Mouse (Mus musculus): ENCODE data around the gene Numbl. TPM values are rescaled to one million over a fixed set of nuclear protein-coding genes. Genes with fewer than 3 reads are reported as not detected.

Numbl gene
- total RNA-seq, 2 experiments from 2014 or later: 7.9 to 8.5 TPM

DNA sequence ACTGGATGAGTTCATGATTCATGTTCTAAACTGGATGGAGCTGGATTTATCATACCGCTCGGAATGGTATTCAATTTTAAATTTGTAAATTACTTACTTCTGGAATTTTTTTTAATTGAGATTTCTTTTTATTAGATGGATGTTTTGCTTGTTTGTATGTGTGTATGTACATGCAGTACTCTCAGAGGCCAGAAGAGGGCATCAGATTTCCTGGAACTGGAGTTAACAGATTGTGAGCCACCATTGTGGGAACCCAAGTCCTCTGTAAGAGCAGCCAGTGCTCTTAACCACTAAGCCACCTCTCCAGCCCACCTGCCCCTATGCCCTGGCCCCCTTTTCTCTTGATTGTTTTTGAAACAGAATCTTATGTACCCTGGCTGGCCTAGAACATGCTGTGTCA, 9.1 kb upstream of the Numbl start:
- peak in 1 of 2 experiments; percentile 33 for DNase-seq
- intact Hi-C loops (cut with DNase I): no loop called here

DNA sequence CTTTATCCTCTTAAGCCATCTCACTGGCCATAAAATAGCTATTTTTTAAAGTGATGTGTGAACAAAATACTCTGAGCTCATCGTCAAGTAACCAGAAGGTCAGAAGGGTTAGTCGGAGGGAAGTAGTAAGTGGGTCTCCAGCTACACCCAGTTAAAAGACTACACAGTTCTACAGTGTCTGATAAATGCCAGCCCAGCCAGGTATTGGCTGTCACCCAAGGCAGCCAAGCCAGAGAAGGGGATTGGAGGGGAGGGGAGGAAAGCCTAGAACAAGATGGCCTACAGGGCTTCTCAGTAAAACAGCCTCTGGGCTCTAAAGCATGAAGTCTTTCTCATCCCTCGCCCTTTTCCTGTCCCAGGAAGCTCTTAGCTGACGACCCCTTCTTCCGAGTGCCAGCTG, 8.3 kb upstream of the Numbl start:
- DNase-seq: no peak
- intact Hi-C loops (cut with DNase I): no loop called here

DNA sequence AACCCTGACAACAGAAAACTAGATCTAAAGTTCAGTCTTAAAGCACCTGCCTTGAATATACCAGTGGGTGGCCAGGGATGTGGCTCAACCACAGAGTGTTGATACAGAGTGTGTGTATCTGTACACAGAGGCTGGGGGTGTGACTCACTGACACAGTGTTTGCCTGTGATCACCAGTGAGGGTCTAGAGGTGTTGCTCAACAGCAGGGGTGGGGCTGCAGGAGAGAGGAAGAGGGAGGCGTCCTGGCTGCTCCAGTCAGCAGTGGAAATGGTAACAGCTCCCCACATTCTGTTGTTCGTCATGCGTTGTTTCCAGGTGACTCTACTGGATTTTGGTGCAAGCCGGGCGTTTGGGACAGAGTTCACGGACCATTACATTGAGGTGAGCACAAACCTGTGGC, 6.3 kb upstream of the Numbl start:
- intact Hi-C loops (cut with DNase I): no loop called here

DNA sequence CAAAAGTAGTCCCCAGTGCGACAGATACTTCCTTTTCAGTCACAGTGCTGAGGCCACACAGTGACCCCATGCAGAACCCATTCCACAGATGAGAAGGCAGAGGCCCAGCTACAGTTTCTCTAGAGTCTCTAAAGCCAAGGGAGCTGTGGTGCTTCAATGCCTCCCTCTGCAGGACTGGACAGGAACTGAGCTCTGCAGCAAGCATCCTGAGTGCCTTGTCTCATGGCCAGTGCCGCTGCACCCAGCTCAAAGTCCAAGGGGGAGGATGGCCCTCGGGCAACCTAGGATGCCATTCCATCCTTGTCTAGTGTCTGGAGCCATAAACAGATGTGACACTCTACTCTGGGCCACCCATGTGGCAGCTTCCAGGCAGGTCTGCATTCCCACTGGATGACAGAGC, 2.5 kb upstream of the Numbl start:
- intact Hi-C loops (cut with DNase I): no loop called here
- peak in 1 of 2 experiments; percentile 29 for DNase-seq

More for the DNA sequence above, 6.3 kb upstream of the Numbl start:
- DNase-seq: no peak

DNA sequence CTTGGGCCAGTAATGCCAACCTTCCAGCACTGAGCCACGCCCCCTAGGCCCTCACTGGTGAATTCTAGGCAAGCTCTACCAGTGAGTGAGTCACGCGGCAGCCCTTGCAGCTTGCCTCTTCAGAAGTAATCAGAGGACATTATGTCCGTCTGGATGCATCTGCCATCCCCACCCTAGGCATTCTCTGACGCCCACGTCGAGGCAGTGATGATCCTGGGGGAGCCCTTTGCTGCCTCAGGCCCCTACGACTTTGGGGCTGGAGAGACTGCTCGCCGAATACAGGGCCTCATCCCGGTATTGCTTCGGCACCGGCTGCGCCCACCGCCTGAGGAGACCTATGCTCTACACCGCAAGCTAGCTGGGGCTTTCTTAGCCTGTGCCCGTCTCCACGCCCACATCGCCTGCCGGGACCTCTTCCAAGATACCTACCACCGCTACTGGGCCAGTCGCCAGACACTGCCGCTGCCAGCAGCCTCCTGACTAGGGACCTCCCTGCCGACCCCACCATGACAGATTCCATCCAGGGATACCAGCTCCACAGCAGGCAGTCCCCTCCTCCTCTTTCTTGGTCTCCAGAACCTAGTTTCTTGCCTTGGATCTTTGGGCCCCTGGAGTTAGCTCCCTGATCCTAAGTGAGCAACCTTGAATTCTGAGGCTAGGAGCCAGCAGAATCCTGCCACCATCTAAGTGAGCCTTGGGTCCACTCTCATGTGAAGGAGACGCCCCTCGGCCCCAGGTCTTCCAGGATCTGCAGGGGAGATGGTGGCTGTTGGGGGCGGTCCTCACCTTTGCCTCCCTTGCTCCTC, 984 bp upstream of the Numbl start:
- peak; percentile 48 to 61 for DNase-seq
- intact Hi-C loops (cut with DNase I): no loop called here

DNA sequence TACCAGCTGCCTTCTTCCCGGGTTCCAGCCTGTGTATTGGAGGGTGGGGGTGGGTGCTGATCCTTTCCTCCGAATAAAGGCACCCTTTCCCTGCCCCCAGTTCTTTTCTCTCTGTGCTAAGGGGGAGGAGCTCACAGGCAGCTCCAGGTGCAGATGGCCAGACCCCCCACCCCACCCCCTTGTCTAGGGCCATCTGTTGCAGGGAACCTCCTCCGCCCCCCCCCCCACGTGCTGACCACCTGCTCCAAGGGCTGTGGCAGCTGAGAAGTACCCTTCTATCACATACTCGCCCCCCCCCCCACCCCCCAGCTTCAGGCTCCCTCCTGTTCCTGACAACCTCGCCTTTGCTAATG, 405 bp upstream of the Numbl start:
- intact Hi-C loops (cut with DNase I): loop anchor here (2.0 kb wide), 1 partner anchor 23 kb away; no protein-coding TSS in a partner anchor
- no peak for DNase-seq

DNA sequence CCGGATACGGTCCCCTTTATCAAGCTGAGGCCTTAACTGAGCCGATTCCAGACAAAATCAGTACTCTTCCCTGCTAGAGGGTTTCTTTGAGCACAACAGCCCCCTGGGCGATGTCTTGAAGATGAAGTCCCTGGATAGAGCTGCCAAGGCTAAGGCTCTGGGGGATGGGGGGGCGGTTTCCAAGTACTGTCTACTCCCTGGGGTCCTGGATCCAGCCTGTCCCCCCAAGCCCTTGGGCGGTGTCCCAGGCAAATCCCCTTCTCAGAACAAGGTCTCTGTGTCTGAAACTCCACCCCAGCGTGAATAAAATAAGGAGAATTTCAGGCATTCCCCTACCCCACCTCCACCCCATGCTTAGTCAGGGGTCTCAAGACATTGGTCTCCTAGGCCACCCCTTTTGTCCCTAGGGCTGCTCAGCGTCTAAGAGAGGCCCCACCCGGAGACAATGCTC, 1.1 kb downstream of the Numbl start:
- intact Hi-C loops (cut with DNase I): loop anchor here (2.0 kb wide), 1 partner anchor 24 kb away; no protein-coding TSS in a partner anchor
- peak in 1 of 2 experiments; percentile 29 for DNase-seq

DNA sequence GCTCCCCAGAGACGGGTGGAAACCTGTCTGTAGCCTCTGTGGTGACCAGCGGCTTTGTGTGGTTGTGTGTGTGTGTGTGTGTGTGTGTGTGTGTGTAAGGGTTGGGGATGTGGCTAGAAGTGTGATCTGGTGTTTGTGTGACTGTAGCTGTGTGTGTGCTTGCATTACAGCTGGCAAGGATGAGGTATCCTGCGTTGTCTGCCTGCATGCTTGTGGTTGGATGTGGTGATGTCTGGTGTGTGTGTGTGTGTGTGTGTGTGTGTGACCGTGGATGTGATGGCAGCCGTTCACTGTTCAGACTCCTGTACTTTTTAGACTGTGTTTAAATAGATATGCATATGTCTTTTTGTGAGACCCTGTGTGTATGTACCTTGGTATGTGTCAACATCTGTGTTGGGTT, 1.5 kb downstream of the Numbl start:
- DNase-seq: no peak
- intact Hi-C loops (cut with DNase I): loop anchor here (2.0 kb wide), 1 partner anchor 25 kb away; no protein-coding TSS in a partner anchor

DNA sequence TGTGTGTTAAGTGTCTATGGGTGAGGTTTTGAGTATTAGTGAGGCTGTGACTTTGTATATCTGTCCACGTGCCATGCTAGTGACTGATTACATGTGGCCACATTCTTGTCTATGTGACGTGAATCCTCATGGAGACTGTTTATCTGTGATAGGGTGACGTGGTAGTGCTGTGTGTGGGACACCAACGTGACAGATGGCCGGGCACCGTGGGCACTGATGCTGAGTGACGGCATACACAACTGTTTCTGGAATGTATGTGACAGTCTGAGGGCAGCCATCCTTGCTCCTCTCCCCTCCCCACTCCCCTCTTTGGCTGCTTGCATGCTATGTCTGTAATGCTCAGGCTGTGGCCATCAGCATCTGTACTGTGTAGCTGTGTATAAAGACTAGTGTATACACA, 2.6 kb downstream of the Numbl start:
- intact Hi-C loops (cut with DNase I): no loop called here
- DNase-seq: no peak

DNA sequence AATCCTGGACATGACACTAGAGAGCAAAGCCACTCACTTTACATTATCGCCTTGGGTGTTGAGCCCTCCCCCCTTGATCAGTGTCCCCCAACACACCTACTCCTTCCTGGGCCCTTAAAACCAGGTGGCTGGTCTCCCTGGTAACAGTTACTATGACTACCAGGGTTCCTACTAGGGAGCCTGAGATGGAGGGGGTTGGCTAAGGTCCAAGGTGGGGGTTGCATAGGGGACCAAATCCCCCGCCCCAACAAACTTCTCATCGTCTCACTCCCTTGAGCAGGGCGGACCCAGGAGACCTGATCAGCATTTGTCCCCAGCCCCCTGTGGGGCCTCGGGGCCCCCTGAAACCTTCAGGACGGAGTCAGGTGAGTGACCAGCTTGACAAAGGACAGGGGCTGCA, 3.7 kb downstream of the Numbl start:
- no peak for DNase-seq
- intact Hi-C loops (cut with DNase I): no loop called here

DNA sequence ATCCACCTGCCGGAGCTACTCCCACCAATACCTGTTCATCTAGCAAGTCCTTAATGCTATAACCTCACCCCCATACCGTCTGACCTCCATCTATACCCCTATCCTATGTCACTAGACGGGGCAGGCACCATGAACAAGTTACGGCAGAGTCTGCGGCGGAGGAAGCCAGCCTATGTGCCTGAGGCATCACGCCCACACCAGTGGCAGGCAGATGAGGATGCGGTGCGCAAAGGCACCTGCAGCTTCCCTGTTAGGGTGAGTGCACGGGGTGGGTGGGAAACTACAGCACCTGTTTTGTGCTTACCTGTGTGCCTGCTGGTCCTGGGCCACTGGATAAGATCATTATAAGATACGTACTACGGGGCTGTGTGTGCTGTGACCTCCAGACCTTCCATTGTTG, 6.5 kb downstream of the Numbl start:
- intact Hi-C loops (cut with DNase I): no loop called here

DNA sequence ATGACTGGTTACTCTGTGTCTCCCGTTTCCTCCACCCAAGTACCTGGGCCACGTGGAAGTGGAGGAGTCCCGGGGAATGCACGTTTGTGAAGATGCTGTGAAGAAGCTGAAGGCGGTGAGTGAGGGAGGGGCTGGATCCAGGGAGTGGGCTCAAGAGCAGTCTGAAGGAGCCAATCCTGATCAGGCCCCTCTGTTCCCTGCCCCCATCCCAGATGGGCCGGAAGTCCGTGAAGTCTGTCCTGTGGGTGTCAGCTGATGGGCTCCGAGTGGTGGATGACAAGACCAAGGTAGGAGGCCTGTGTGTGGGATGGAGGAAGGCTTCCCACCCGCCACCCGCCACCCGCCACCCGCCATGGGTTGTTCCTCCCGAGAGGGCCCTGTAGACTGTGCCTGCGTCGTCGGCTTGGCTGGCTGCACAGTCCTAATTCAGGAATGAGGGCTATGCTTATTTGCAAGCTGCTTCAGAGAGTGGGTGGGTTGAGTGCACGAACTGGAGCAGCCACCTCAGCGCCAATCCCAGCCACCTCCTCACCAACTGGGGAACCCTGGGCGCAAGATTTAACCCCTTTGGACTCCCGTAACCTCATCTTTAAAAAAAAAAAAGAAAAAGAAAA, 8.4 kb downstream of the Numbl start:
- intact Hi-C loops (cut with DNase I): no loop called here
- no peak for DNase-seq

More for the DNA sequence above, 6.5 kb downstream of the Numbl start:
- DNase-seq: no peak

DNA sequence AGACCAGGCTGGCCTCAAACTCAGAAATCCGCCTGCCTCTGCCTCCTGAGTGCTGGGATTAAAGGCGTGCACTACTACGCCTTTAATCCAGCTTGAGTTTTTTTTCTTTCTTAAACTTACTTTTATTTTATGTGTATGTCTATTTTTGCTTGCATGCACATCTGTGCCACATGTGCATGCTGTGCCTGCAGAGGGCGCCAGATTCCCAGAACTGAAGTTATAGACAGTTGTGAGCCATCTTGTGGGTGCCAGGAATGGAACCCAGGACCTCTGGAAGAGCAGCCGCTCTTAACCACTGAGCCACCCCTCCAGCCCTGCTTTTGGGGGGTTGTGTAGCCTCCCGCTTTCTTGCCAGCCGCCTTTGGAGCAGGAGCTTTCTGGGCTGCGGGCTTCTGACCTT, 13.2 kb downstream of the Numbl start:
- intact Hi-C loops (cut with DNase I): no loop called here
- DNase-seq: no peak

DNA sequence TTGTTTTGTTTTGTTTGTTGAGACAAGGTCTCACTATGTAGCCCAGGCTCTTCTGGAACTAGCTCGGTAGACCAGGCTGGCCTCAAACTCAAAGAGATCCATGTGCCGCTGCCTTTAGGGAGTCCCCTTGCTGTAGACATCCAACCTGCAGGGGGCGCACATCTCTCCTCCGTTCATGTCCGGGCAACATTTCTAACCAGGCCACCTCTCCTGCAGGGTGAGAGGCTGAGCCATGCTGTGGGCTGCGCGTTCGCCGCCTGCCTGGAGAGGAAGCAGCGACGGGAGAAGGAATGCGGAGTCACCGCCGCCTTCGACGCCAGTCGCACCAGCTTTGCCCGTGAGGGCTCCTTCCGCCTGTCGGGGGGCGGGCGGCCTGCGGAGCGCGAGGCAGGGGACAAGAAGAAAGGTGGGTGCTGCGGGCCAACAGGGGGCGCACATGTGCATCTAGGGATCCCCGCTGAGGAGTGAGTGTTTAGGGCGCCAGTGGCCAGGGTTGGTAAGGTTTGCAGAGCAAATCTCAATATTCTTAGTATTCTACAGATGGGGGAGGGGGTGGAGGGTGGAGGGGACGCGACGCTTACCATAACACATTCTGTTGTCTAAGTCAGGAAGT, 15.6 kb downstream of the Numbl start:
- peak in 1 of 2 experiments; percentile 43 for DNase-seq
- intact Hi-C loops (cut with DNase I): no loop called here

DNA sequence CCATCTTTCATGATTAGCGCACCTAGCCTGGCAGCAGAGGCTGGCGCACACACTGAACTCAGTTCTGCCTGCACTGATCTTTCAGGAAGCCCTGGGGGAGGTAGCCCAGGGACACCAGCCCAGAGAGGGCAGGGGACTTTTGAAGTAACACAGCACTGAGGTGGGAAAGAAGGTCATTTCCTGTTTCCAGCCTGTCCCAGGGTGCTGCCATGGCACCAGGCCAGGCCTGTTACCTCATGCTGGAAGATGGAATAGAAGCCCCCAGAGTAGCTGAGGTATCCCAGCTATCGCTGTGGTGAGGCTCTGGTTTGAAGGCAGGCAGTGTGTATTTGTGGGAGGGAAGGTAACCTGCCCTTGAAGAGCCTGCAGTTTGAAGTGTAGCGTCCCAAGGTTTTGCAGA, 16.7 kb downstream of the Numbl start:
- no peak for DNase-seq
- intact Hi-C loops (cut with DNase I): loop anchor here (5.0 kb wide), 2 partner anchors 33 to 498 kb away; no protein-coding TSS in a partner anchor

DNA sequence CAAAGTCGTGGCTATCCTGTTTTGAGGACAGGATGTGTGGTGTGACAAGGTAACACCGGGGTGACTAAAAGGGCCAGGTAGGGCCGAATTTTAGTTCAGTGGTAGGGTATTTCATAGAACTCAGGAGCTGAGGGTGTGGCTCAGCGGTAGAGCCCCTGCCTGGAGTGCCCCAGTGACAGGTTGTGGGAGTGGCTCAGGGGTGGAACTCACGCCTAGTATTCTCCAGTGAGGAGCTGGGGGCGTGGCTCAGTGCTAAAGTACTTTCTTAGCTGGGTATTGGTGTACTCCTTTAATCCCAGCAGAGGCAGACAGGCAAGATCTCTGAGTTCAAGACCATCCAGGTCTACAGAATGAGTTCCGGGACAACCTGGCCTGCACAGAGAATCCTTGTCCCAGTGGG, 17.8 kb downstream of the Numbl start:
- intact Hi-C loops (cut with DNase I): loop anchor here (2.0 to 5.0 kb wide), 3 partner anchors 34 to 499 kb away; no protein-coding TSS in a partner anchor

DNA sequence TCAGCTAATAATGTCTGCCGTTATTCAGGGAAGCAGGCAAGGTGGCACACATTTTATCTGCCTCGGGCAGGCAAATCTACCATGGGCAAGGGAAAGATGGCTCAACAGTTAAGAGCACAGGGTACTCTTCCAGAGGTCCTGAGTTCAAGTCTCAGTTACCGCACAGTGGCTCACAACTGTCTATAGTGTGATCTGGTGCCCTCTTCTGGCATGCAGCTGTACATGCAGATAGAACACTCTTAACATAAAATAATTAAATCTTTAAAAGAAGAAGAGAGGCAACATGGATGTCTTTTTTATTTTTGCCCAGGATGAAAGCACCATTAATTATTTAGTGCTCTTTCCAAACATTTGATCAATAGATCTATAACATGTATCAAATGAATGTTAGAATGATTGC, 19.0 kb downstream of the Numbl start:
- DNase-seq: no peak
- intact Hi-C loops (cut with DNase I): loop anchor here (2.0 to 5.0 kb wide), 3 partner anchors 35 to 500 kb away; no protein-coding TSS in a partner anchor

More for the DNA sequence above, 17.8 kb downstream of the Numbl start:
- DNase-seq: no peak

DNA sequence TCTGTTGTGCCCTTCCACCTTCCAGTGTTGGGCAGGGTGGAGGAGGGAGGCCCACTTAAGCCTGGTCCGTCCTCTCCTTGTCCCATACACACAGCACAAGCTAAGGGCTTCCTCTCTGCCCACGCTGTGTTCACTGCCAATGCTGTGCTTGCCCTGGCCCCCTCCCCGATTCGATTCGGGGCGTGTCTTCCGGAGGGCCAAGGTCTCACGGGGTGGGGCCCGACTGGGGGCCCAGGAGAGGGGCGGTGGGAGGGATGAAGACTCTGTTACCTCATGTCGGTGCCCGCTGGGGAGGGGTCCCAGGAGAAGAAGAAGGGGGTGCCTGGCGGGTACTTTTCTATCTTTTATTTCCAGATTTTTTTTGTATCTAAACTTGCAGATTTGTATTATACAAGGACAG, 23.5 kb downstream of the Numbl start:
- no peak for DNase-seq
- intact Hi-C loops (cut with DNase I): no loop called here

DNA sequence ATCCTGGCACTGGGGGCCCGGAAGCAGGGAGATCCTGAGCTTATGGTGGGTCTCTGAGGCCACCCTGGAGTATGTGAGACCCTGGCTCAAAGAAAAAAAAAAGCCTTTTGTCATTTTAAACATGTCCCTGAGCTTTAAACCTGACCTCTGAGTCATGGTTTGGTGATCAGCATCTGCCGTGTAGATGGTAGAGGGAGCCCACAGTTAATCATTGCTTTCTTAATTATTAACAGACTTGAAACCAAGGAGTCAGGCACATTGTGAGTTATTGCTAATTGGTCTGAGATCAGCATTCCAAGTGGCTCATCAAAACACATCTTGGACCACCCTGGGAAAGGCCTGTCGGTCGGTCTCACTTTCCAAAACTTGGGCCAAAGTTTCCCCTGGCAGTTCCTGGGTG, 24.0 kb downstream of the Numbl start:
- intact Hi-C loops (cut with DNase I): no loop called here
- DNase-seq: no peak

DNA sequence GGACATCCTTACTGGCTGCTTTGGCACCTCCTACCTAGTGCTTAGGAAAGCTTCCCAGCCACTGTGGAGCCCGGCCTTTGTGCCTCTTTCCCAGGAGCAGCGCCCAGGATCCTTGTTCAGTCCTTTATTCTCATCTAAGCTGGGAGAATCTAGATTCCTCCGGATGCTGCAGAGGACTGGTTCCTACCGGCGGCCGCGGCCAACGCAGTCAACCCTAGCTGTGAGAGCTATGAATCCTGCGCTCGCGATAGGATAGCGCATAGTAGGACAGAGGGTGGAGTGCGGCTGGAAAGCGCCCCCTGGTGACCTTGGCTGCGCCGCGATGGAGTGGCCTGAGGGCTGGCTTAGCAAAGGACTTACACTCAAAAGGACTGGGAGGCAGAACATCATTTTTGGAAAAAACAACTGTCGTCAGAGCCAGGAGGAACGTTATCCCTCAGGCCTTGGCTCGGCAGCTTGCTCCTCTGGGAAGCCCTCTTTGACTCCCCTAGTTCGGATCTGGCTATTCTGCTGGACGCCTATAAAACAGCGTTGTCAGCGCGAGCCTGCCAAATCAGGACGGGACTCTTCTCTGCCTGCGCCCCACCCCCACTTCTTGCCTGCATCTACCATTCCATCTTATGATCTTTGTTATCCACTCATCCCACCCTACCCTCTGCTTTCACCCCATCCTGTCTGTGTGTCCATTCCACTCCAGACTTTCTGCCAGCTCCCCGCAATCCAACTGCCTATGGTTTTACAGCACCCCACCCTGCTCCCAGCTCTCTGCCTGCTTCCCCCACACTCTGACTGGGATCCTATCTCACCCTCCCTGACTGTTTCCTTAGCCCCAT, 26.8 kb downstream of the Numbl start:
- intact Hi-C loops (cut with DNase I): loop anchor here (5.0 kb wide), 1 partner anchor 128 kb away; no protein-coding TSS in a partner anchor
- peak; percentile 78 to 79 for DNase-seq
